ENCODE assay signal across 25 mouse cellular contexts in the genomic region with DNA sequence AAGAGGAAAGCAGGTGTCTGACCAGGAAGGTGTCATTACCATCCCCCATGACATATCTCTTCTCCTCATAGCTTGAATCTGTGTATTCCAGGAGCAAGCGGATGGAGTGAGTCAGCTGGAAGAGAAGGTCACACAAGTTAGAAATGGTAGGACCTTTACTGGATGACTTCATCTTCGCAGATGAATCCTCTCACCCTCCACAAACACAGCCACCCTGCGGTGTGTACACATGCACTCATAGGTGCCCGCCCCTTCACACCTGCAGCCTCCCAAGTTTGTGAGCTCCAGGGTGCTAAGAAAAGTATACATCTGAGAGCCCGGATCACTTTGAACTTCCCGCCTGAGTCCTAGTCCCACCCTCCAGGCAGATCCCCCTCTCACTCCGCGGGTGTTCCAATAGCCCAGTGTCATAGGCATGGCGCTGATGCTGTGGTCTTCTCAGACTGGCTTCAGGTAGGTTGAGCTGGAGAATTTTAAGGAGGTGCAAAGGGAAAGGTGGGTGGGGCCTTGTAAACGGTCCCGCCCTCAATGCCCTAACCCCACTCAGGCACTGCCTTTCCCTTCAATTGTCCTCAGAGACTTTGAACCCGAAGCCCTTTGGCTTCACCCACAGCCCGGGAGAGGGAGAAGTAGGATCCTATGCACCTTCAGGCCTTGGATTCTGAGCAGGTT. TPM values are rescaled to one million over a fixed set of nuclear protein-coding genes. Genes with fewer than 3 reads are reported as not detected.
A peak's percentile ranks its signal among the peaks of the same experiment; 100 is the strongest.
DNase-seq lines count a peak whose midpoint lies in the region; ATAC-seq and TF ChIP-seq lines count a peak whose summit lies in the region.
"Had no signal": no experiment of that assay in that cellular context is flagged by ENCODE, and none has a peak within 500 bp of the region (broad histone marks: within the 10 kb centered on the region; RNA-seq: fewer than 3 reads in every experiment).

Gene Gstm3 (minus strand): TSS at position 560 of the 672 bp plus-strand sequence.

- intact Hi-C loops in gastrocnemius, adult 2 months (cut with DNase I), result no loop called here

- H3K9me3 ChIP-seq in ES-Bruce4 (replicated peaks; ENCODE audit: control insufficient read depth, insufficient read depth, low read length, poor library complexity, severe bottlenecking), result no peaks in the 10 kb centered on the region
- H3K9me3 ChIP-seq in intestine, embryonic 16.5 days (ENCODE audit: control insufficient read depth, low read length), result no peaks in the 10 kb centered on the region
- no peaks in the 10 kb centered on the region for H3K9me3 ChIP-seq in liver, embryonic 16.5 days (replicated peaks; ENCODE audit: control insufficient read depth, low read length)
- H3K9me3 ChIP-seq: embryonic facial prominence, embryonic 15.5 days; forebrain, embryonic 12.5 days; hindbrain, embryonic 15.5 days; limb, embryonic 15.5 days; midbrain, embryonic 12.5 days had no signal

- no peak within 1 kb of the TSS for H3K9ac ChIP-seq in ES-Bruce4 (ENCODE audit: low read depth, poor library complexity, severe bottlenecking)
- 0 out of 2 replicates have a peak within 1 kb of the TSS, but pooled peaks have one; percentile 10 for H3K9ac ChIP-seq in intestine, embryonic 16.5 days (ENCODE audit: low read depth, low read length)
- no peak within 1 kb of the TSS for H3K9ac ChIP-seq in liver, embryonic 16.5 days (ENCODE audit: low read depth, low read length)
- H3K9ac ChIP-seq: embryonic facial prominence, embryonic 15.5 days; forebrain, embryonic 12.5 days; hindbrain, embryonic 15.5 days; limb, embryonic 15.5 days; midbrain, embryonic 12.5 days had no signal

- no peak for TF ChIP-seq CTCF in ES-Bruce4 (IDR thresholded peaks at IDR 0.05; ENCODE audit: low read depth, low read length)
- TF ChIP-seq CTCF in gastrocnemius, adult 2 months (IDR thresholded peaks at IDR 0.05), result no peak

- no peaks in the 10 kb centered on the region for H3K27me3 ChIP-seq in ES-Bruce4 (ENCODE audit: control insufficient read depth, insufficient read depth, low read length, poor library complexity, severe bottlenecking)
- H3K27me3 ChIP-seq in intestine, embryonic 16.5 days (replicated peaks; ENCODE audit: control insufficient read depth, insufficient read depth, low read length), result no peaks in the 10 kb centered on the region
- no peaks in the 10 kb centered on the region for H3K27me3 ChIP-seq in liver, embryonic 16.5 days (ENCODE audit: control insufficient read depth, insufficient read depth, low read depth, low read length)
- H3K27me3 ChIP-seq: embryonic facial prominence, embryonic 15.5 days; forebrain, embryonic 12.5 days; hindbrain, embryonic 15.5 days; limb, embryonic 15.5 days; midbrain, embryonic 12.5 days had no signal

- H3K27ac ChIP-seq in ES-Bruce4 (ENCODE audit: insufficient read depth, low read length), result no peak within 1 kb of the TSS
- no peak within 1 kb of the TSS for H3K27ac ChIP-seq in intestine, embryonic 16.5 days (ENCODE audit: low read length)
- no peak within 1 kb of the TSS for H3K27ac ChIP-seq in liver, embryonic 16.5 days (ENCODE audit: low read length)
- no peak within 1 kb of the TSS for H3K27ac ChIP-seq in gastrocnemius, adult 2 months
- H3K27ac ChIP-seq: embryonic facial prominence, embryonic 15.5 days; forebrain, embryonic 12.5 days; hindbrain, embryonic 15.5 days; layer of hippocampus, adult 2 months; left cerebral cortex, adult 2 months; limb, embryonic 15.5 days; midbrain, embryonic 12.5 days had no signal

- TF ChIP-seq POLR2A in ES-Bruce4 (IDR thresholded peaks at IDR 0.05; ENCODE audit: insufficient read depth, low read length), result no peak

- peaks cover 18% of the 10 kb centered on the region for H3K4me1 ChIP-seq in ES-Bruce4 (ENCODE audit: control insufficient read depth, insufficient read depth, low read length)
- H3K4me1 ChIP-seq in intestine, embryonic 16.5 days (ENCODE audit: control insufficient read depth, insufficient read depth, low read length), result peaks cover 20% of the 10 kb centered on the region
- peaks cover 15% of the 10 kb centered on the region for H3K4me1 ChIP-seq in liver, embryonic 16.5 days (ENCODE audit: control insufficient read depth, low read depth, low read length)
- H3K4me1 ChIP-seq: embryonic facial prominence, embryonic 15.5 days; limb, embryonic 15.5 days had no signal

- no peaks in the 10 kb centered on the region for H3K36me3 ChIP-seq in ES-Bruce4 (ENCODE audit: control insufficient read depth, insufficient read depth, low read length, poor library complexity, severe bottlenecking)
- no peaks in the 10 kb centered on the region for H3K36me3 ChIP-seq in intestine, embryonic 16.5 days (ENCODE audit: control insufficient read depth, insufficient read depth, low read length)
- H3K36me3 ChIP-seq in liver, embryonic 16.5 days (ENCODE audit: control insufficient read depth, insufficient read depth), result no peaks in the 10 kb centered on the region
- H3K36me3 ChIP-seq: embryonic facial prominence, embryonic 15.5 days; forebrain, embryonic 12.5 days; hindbrain, embryonic 15.5 days; limb, embryonic 15.5 days; midbrain, embryonic 12.5 days had no signal

- peak within 1 kb of the TSS; percentile 43 for H3K4me2 ChIP-seq in intestine, embryonic 16.5 days (ENCODE audit: low read depth, low read length)
- H3K4me2 ChIP-seq in liver, embryonic 16.5 days (ENCODE audit: low read depth, low read length), result peak within 1 kb of the TSS; percentile 22
- H3K4me2 ChIP-seq: embryonic facial prominence, embryonic 15.5 days; forebrain, embryonic 12.5 days; hindbrain, embryonic 15.5 days; limb, embryonic 15.5 days; midbrain, embryonic 12.5 days had no signal

- no peak for TF ChIP-seq EP300 in ES-Bruce4 (IDR thresholded peaks at IDR 0.05; ENCODE audit: insufficient read depth, low read depth, low read length)

- peak within 1 kb of the TSS; percentile 18; the same call in 1 of the 2 replicates for H3K4me3 ChIP-seq in ES-Bruce4 (ENCODE audit: low read depth, low read length)
- H3K4me3 ChIP-seq in intestine, embryonic 16.5 days (ENCODE audit: low read length), result peak within 1 kb of the TSS; percentile 29
- no peak within 1 kb of the TSS for H3K4me3 ChIP-seq in liver, embryonic 16.5 days (ENCODE audit: low read depth, low read length)
- no peak within 1 kb of the TSS for H3K4me3 ChIP-seq in gastrocnemius, adult 2 months
- H3K4me3 ChIP-seq: embryonic facial prominence, embryonic 15.5 days; forebrain, embryonic 12.5 days; hindbrain, embryonic 15.5 days; layer of hippocampus, adult 2 months; left cerebral cortex, adult 2 months; limb, embryonic 15.5 days; midbrain, embryonic 12.5 days had no signal

- WGBS in intestine, embryonic 16.5 days, result 40% methylated on average over 13 of the region's 13 CpGs
- 45% methylated on average over 13 of the region's 13 CpGs for WGBS in liver, embryonic 16.5 days (ENCODE audit: insufficient replicate concordance)

- peak; percentile 82 for ATAC-seq in intestine, embryonic 16.5 days
- ATAC-seq in liver, embryonic 16.5 days (ENCODE audit: low read depth), result peak; percentile 67
- ATAC-seq in frontal cortex, adult (ENCODE audit: low TSS enrichment), result no peak

- DNase-seq in adrenal gland, postnatal 14 days, result peak; percentile 32
- no peak for DNase-seq in adrenal gland, postnatal 4 days (ENCODE audit: low spot score in 2 of 2)
- no peak for DNase-seq in gastrocnemius, adult 2 months
- DNase-seq in embryo, embryonic 10 days (ENCODE audit: low spot score), result no peak
- DNase-seq: cerebellum, adult 8-10 months; heart, postnatal 10 days; kidney, adult 8-10 months; lung, postnatal 4 days; thymus, adult 2 months had no signal

RNA-seq across cellular contexts. Expression of gene Gstm3, which starts in this region (rescaled TPM):
- total RNA-seq in adrenal gland, postnatal 14 days (2021), result 2.1 TPM in 1 of 2 replicates, not detected in the other
- total RNA-seq in adrenal gland, postnatal 4 days (2021), result under 1 TPM in 1 of 2 experiments, not detected in 1; 0.31 TPM
- polyA plus RNA-seq in ES-Bruce4 (2011; ENCODE audit: insufficient read depth, insufficient read length, low read depth, missing spikeins), result 24.6 and 31.6 TPM in 2 replicates
- polyA plus RNA-seq in intestine, embryonic 16.5 days (2015; fragmentation: Nextera tagmentation; extraction: Ambion mirVana), result 160 and 183 TPM in 2 replicates
- 13.9 and 16.3 TPM in 2 replicates for polyA plus RNA-seq in liver, embryonic 16.5 days (2015; fragmentation: Nextera tagmentation; extraction: Ambion mirVana)
- total RNA-seq in gastrocnemius, adult 2 months (2021), result not detected
- total RNA-seq: ES-E14; gastrocnemius, adult 18-20 months; heart, adult 8-10 months; heart, postnatal 10 days; layer of hippocampus, adult 2 months; left cerebral cortex, adult 2 months had no signal
- polyA plus RNA-seq: brain, embryonic 14.5 days; cortical plate, adult 2 months; embryonic facial prominence, embryonic 15.5 days; forebrain, embryonic 12.5 days; limb, embryonic 15.5 days; midbrain, embryonic 12.5 days had no signal

Comparison
In these comparisons a context has a peak if more than half of its experiments do, and no peak if none do; other contexts are left out.
1. H3K4me3 ChIP-seq: peak in ES-Bruce4 (single experiment) and intestine, embryonic 16.5 days (single experiment); none in liver, embryonic 16.5 days (single experiment) and gastrocnemius, adult 2 months (single experiment).